Mouse (Mus musculus) heart, adult 18-20 months (tissue): ENCODE data around the gene Opcml. TPM values are rescaled to one million over a fixed set of nuclear protein-coding genes. Genes with fewer than 3 reads are reported as not detected.

Experiments
- DNase-seq, 2 experiments: peaks; one replicate each; pipeline ENCODE4 v3.0.0; 2021 to 2022; ENCODE audit warnings: mixed read lengths in 1 of 2
- total RNA-seq, 2 experiments: library from RNA; stranded (reverse); gene quantifications; 2 replicates each; pipeline ENCODE4 v1.2.3; 2021

Gene Opcml
- total RNA-seq, 2 experiments from 2014 or later, result 1.1 to 1.2 TPM

GRCm38 (mm10) chr9:28160953-28161352 lies 370.4 kb downstream of the Opcml start:
- DNase-seq, result no peak

GRCm38 (mm10) chr9:28163946-28164345 lies 373.4 kb downstream of the Opcml start:
- DNase-seq, result no peak

GRCm38 (mm10) chr9:28171890-28172289 lies 381.3 kb downstream of the Opcml start:
- DNase-seq, result peak in 1 of 2 experiments; percentile 9

- DNase-seq, result no peak
Observed at GRCm38 (mm10) chr9:28177052-28177451, 386.5 kb downstream of the Opcml start.

- DNase-seq, result no peak
Observed at GRCm38 (mm10) chr9:28178123-28178887, 387.7 kb downstream of the Opcml start.

GRCm38 (mm10) chr9:28181916-28182315 lies 391.3 kb downstream of the Opcml start:
- DNase-seq, result no peak

GRCm38 (mm10) chr9:28190226-28190625 lies 399.7 kb downstream of the Opcml start:
- no peak for DNase-seq

- no peak for DNase-seq
Observed at GRCm38 (mm10) chr9:28190751-28191150, 400.2 kb downstream of the Opcml start.

- DNase-seq, result no peak
Observed at GRCm38 (mm10) chr9:28196550-28196949, 406.0 kb downstream of the Opcml start.

- DNase-seq, result no peak
Observed at GRCm38 (mm10) chr9:28197061-28197460, 406.5 kb downstream of the Opcml start.

GRCm38 (mm10) chr9:28197631-28198030 lies 407.1 kb downstream of the Opcml start:
- peak in 1 of 2 experiments; percentile 29 for DNase-seq

GRCm38 (mm10) chr9:28198106-28198694 lies 407.6 kb downstream of the Opcml start:
- DNase-seq, result no peak

GRCm38 (mm10) chr9:28207441-28207840 lies 416.9 kb downstream of the Opcml start:
- no peak for DNase-seq

- no peak for DNase-seq
Observed at GRCm38 (mm10) chr9:28208696-28209095, 418.1 kb downstream of the Opcml start.

GRCm38 (mm10) chr9:28211877-28212276 lies 421.3 kb downstream of the Opcml start:
- no peak for DNase-seq

- no peak for DNase-seq
Observed at GRCm38 (mm10) chr9:28213893-28214292, 423.3 kb downstream of the Opcml start.

GRCm38 (mm10) chr9:28218026-28218646 lies 427.6 kb downstream of the Opcml start:
- no peak for DNase-seq

- no peak for DNase-seq
Observed at GRCm38 (mm10) chr9:28222726-28223125, 432.2 kb downstream of the Opcml start.

GRCm38 (mm10) chr9:28225824-28226569 lies 435.4 kb downstream of the Opcml start:
- no peak for DNase-seq

GRCm38 (mm10) chr9:28226570-28226951 lies 436.0 kb downstream of the Opcml start:
- DNase-seq, result no peak

- no peak for DNase-seq
Observed at GRCm38 (mm10) chr9:28238450-28238849, 447.9 kb downstream of the Opcml start.

- peak in 1 of 2 experiments; percentile 19 for DNase-seq
Observed at GRCm38 (mm10) chr9:28247742-28248503, 457.3 kb downstream of the Opcml start.
